Mouse (Mus musculus): ENCODE measurements around the gene Mamstr.
"Not testable (repeated sequence)": the region's sequence is repeated elsewhere in the genome, so short reads cannot be mapped to it uniquely, and the experiment has no call there.

Gene Mamstr

DNA sequence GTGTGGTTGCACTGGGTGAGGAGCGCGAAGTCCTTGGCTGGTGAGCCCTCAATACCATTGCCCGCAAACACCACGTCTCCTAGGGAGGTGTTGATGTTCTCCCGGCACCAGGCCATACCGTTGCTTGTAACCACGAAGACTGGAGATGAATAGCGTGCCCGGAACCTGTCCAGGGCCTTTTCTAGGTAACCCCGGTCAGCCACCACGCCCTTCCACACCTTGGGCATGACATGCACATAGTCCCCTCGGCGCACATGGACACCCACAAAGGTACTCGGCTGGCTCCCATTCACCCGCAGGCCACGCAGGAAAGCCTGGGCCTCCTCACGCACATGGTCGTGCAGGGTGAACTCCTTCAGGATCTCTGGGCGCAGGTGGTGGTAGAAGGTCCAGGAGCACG is 10.7 kb downstream of the Mamstr start:
- DNase-seq (ENCODE audit: low spot score in 2 of 2) = not testable (repeated sequence)

DNA sequence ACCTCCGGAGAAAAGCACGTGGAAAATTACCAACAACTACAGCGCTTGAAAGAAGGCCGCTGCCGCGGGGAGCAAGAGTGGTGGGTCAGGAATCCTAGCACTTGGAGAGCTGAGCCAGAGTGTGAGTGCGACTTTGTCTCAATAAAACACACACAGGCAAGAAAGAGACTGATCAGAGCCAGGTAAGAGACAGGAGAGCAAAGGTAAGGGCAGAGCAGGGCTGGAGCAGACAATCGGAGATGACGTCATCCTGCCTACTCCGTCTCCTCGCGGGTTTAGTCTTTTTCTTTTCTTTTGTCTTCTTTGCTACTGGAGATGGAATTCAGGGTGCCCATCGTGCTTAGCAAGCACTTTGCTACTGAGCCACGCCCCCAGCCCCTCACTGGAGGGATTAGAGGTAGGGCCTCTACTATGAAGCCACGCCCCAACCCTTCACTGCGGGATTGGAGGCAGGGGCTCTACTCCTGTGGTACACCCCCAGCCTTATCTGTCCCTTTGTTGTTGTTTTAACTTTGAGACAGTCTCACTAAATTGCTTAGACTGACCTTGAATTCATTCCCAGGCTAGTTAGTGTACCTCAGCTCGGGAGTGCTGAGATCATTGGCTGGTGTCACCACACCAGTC is 14.8 kb downstream of the Mamstr start:
- no peak for DNase-seq (ENCODE audit: low spot score in 2 of 2)

DNA sequence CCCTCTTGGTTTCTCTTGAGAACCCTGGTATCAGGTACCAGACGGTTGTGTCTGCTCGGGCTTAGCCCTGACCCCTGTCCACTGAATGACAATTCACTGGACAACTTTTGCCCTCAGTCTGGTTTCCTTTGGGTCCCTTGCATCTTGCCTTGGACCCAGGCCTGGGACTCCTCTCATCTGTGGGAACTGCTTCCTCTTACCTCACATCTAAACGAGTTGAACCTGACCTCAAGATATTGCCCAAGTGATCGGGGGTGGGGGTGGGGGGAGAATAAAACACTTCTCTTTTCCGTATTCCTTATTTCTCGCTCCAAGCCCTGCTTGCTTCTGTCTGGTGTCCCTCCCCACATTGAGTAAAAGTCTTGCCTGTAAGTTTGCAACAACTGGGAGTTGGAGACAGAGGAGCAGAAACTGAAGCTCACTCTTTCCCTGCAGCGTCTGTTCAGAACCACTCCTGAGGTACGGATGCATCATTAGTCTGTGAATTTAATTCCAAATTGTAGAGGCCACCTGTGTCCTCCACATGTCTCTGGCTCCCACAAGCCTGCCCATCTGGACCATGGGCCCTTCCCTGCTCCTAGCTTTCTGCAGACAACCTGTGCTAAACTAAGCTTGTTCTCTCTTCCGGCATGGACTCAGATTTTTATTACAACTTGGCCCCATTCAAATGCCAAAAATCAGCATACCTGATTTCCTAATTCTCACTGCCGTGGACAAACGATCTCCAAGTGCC is 21.1 kb downstream of the Mamstr start:
- DNase-seq (ENCODE audit: low spot score in 2 of 2) = no peak

DNA sequence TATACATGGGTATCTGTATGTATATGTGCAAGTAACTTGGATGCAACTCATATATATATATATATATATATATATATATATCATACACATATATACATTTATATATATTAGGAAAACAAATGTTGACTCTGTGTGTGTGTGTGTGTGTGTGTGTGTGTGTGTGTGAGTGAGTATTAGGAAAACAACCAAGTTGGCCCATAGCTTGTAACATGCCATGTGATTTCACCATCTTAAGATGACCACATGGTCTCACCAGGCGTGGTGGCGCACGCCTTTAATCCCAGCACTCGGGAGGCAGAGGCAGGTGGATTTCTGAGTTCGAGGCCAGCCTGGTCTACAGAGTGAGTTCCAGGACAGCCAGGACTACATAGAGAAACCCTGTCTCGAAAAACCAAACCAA is 21.9 kb downstream of the Mamstr start:
- not testable (repeated sequence) for DNase-seq (ENCODE audit: low spot score in 2 of 2)

DNA sequence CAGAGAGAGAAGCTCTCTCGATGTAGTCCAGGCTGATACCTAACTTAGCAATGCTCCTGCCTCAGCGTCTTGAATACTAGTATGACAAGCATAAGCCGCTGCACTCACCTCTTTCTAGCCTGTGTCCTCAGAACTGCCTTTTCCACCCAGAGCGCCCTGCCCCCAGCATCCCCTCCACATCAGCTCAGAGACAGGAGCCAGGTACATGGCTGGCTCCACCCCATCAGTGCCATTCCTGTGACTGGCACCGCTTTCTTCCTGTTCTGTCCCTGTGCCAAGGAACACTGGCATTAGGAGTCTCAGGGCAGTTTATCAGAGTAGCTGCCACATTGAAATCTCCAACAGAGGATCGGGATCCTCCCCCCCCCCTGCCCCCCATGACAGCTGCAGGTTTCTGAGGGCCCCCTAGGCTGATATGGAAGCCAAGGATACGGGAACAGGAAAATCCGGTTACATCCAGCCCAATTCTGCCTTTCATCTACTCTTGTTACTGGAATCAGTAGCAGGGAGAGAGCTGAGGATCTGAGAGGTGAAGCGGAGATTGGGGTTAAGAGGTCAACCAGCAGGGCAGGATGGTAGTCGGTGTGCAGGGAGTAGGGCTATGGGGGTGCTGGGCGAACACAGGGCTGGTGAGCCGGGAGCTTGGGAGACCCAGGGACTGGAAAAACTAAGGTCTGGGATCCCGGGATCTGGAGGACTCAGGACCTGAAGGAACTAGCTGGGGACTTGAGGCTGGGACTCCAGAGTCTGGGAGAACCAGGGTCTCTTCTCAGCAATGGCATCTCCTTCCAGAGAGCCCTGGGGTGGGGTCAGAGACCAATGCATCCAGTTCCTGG is 25.7 kb downstream of the Mamstr start:
- DNase-seq (ENCODE audit: low spot score in 2 of 2) = no peak

DNA sequence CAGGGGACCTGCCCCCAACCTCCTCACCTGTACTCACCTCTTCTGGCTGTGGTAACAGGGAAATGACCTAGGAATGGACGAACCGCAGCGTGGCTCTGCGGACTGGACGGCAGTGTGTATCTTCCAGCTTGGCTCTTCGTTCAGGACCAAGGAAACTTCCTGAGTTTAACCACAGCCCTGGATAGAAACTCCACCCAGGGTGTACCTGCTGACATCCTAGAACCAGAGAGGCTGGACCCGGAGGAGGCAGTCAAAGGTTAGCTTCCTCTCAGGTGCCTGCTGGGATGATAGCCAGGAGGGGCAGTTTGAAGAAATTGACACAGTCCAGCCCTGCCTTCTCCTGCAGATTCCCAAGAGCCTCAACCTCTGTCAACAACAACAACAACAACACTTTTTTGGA is 26.4 kb downstream of the Mamstr start, which contains the start of gene Fut2:
Gene Fut2, minus strand, starts transcription at position 234 of the 400 bp plus-strand sequence.
- DNase-seq (ENCODE audit: low spot score in 2 of 2) = no peak

DNA sequence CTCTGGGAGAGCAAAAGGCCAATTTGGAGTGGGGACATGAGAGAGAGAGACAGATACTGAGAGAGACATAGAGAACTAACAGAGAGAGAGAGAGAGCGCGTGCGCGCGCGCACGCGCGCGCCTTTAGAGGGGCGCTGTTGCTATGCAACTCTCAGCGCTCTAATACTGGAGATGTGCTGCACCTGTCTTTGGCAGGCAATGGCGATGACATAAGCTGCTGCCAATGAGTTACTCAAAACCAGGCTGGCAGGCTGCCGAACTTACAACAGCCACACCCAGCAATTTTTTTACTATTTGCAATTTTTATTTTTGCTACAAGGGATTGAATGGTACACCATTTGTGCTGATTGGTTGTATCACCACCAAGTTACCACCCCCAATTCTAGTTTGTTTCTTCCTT is 28.0 kb downstream of the Mamstr start:
- DNase-seq (ENCODE audit: low spot score in 2 of 2) = no peak

DNA sequence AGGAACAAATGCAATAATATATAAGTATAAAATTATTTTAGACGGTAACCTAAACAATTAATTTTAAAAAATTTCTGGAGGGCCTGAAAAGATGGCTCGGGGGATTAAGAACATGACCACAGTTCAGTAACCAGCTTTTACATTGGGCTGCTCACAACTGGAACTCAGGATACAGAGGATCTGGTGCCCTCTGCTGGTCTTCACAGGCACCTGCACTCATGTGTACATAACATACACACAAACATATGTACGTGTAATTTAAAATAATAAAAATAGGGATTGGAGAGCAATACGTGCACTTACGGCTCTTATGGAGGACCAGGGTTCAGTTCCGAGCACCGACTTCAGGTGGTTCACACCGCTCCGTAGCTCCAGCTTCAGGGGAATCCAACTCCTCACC is 29.1 kb downstream of the Mamstr start:
- DNase-seq (ENCODE audit: low spot score in 2 of 2) = no peak

DNA sequence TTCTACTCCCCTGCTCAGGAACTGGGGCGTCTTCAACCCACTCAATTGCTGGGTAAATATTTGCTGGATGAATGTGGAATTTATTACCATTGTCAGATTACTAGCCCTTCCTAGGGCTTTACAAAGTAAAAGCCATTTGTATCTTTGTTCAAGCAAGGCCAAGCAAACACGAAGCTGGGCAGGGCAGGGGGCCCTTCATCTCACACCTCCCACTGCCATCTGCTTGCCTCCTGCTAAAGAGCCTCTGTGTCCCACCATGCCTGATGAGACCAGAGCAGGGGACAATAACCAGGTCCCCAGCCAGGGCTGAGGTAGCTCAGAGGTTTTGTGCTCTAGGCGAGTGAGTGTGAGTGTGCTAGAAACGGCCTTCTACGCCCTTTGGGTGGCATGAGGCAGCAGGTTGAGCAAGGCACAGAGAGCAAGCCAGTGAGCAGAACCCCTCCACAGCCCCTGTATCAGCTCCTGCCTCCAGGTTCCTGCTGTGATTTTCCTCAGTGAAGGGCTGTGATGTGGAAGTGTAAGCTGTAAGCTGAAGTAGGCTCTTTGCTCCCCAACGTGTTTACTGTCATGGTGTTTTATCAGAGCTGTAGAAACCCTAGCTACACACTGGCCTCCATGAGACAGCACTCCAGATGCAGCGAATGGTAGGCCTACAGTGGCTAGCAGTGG is 38.0 kb downstream of the Mamstr start:
- no peak for DNase-seq (ENCODE audit: low spot score in 2 of 2)

DNA sequence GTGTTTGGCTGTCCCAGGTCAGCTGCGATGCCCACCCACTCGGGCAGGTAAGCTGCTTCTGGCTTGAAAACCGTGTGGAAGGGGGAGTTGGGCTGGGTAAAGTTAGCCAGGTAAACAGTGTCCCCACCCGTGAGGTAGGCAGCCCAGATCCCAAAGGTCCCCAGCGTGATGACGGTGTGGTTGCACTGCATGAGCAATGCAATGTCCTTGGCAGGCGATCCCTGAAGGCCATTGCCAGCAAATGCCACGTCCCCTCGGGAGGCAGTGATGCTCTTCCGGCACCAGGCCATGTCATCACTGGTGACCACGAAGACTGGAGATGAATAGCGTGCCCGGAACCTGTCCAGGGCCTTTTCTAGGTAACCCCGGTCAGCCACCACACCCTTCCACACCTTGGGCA is 38.7 kb downstream of the Mamstr start:
- no peak for DNase-seq (ENCODE audit: low spot score in 2 of 2)

DNA sequence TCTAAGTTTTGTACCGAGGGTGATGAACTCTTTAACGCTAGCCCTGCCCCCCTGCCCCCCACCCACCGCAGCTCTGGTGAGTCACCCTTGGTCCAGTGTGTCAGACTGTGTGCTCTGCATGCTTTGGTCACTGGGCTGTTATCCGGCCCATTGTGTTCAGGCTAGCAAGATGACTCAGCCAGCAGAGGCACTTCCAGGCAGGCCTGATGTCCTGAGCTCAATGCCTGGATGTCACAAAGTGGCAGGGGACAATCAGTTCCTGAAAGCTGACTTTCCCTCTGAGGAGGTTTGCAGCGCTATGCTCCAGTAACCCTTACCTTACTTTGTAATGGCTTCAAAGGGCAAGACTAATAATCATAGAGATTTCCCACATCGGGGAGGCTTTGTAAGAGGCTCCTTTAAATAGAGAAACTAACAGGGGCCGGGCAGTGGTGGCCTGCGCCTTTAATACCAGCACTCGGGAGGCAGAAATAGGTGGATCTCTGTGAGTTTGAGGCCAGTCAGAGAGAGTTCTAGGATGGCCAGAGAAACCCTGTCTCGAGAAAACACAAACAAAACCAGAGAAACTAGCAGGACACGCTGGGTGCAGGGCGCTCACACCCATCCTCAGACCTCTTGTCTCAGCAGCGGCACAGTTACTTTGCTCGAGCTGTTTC is 40.3 kb downstream of the Mamstr start:
- peak in 1 of 2 experiments; percentile 74 for DNase-seq (ENCODE audit: low spot score in 2 of 2)

DNA sequence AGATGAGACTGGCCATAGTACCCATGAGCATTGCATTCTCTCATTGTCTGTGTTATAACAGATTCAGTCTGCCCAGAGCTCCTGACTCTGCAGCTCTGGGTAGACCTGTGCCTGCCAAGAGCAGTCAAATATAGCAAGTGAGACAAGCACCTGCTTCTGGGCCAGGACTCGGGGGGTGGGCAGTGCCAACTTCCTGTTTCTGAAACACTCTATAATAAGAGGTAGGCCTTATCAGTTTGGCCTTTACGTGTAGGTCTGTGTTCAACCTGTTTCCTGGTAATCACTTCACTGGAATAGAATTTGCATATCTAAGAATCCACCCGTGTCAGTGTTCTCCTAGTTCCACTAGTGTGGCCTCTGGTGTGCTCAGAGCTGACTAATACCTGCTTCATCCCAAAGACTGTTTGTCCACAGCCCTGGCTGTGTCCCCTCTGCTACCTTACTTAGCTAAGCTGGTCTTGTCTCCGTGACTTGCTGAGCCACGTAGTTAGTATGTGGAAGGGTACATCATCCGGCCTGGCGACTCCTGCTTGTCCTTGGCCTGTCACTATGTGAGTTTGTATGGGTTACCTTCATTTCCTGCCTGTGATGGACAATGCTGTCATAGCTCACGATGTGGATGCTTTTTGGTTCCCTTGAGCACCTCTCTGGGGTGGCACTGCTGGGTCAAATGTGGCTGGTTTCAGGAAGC is 41.4 kb downstream of the Mamstr start:
- no peak for DNase-seq (ENCODE audit: low spot score in 2 of 2)

DNA sequence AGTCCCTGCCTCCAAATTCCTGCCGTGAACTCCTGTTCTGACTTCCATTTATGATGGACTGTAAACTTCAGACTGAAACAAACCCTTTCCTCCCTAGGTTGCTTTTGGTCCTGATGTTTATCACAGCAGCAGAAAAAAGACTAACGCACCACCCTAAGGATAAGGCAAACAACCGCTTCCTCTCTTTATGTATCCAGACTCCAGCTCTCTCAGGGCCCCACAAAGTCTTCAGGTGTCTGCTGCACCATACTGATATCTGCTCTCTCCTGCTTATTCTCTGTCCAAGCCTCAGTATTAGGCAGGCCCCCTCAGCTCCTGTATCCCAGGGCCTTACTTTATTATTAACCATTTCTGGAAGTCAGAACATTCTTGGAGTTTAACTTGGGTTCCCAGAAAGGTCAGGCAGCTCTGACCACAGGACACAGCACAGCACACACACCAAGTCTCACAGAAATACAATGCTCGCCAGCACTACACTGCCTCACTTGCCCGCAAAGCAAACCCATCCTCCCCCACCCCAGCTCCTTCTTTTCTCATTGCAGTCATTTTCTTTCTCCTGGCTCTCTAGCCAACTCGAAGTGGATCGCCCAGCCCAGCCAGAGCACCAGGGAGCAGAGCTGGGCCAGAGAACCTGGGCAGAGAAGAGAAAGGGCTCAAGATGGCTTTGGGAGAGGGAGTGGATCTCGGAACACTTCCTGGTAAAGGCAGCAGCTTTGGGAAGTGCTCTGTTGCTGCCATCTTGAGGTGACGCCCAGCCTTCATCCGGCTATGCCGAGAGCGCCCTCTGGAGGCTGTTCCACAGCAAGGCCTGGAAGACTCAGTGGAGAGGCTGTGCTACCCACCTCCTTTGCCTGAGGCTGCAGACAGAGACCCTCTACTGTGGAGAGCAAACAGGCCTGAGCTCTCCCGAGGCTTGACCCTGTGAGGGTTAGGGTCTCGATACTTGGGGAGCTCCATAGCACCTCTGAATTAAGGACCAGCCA is 42.7 kb downstream of the Mamstr start:
- DNase-seq (ENCODE audit: low spot score in 2 of 2) = peak; percentile 79 to 89

DNA sequence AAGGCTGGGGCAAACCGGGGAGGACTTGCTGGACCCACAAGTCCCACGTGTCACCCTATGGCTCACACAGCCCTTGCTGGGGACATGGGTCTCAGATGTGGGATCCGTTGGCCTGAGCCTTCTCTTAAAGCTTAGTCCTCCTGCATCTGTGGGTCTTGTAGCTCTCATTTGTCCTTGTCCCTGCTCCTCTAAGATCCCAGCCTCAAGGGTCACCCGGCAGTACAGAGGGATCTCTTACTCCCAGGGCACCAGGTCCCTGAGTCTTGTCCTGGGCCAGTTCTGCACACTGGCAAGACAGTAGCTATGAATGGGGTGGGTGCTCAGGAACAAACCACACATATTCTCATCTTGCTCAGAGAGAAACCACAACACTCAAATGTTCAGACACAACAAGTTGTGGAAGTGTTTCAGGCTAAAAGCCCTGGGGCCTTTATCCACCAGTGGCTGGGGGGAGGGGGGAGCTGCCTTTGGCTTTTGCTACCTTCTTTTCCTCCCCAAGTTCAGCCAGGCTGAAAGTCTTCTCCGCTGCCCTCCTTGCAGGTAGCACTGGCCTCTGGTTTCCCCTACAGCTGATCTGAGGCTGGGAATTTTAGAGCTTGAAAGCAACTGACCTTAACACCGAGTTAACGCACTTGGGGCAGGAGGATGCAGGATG is 43.7 kb downstream of the Mamstr start, which contains the start of gene Ntn5:
Gene Ntn5, plus strand, starts transcription at position 627 of the 655 bp plus-strand sequence.
- DNase-seq (ENCODE audit: low spot score in 2 of 2) = no peak

DNA sequence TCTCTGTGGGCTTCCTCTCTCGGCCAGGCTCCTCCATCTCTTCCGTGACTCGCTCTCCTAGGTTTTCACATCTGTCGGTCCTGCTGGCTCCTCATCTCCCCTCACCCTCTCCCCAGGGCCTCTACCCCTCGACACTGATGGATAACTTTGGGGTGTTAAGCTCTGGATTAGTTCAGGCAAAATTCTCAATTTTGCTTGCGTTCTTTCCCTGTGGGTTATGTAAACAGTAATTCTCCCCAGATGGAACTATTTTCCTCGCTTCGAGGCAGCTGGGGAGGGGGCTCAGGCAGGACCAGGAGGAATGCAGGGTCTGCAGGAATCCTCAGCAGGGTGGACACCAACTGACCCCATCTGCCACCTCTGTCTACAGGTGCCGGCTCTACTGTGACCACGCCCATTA is 46.0 kb downstream of the Mamstr start:
- no peak for DNase-seq (ENCODE audit: low spot score in 2 of 2)

DNA sequence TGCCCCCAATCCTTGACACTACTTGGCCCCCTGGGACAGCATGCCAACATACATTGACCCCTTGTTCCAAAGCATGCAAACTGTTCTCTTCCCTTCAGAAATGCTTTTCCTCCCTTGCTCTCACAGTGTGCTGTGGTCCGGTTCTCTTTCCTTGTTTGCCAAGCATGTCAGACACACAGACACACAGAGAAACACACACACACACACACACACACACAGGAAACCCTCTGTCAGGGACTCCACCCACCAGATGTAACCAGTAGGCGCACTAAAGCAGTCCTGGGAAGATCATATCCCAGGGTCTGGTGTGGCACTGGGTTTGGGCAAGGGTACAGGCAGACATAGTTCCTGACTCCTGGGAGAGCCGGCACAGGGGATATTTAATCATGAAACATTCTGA is 47.1 kb downstream of the Mamstr start:
- no peak for DNase-seq (ENCODE audit: low spot score in 2 of 2)

DNA sequence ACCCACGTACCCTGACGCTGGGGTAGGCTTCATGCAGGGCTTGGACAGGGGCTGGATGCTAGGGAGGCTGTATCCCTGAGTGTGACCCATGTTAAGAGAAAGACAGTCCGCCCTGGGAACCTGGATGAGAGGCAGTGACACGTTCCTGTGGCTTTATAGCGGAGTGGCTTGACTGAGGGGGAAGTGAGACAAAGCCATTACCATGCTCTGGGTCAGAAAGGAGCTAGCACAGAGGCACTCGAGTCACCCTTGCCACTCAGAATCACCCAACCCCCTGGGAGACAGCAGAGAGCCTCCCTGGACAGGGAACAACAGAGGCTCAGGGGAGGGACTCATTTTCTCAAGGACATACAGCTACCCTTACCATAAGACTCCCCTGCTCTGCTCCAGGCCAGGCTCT is 49.3 kb downstream of the Mamstr start:
- no peak for DNase-seq (ENCODE audit: low spot score in 2 of 2)

DNA sequence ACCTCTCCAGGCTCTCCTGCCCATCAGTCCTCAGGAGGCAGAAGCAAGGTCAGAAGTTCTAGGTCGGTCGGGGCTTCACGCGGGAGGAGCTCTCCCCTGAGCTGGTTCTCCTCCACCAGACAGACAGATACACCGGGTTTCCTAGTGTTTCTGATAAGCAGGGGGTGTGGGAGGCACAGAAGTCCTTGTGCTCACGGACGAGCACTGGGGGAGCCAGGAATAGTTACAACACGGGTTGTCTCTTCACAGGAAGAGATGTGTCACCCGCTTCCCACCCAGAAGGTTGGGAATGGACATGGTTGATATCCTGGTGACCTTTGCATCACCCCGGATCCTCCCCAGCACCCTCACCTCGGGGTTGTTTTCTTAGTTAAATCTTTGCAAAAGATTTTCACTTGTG is 50.0 kb downstream of the Mamstr start:
- no peak for DNase-seq (ENCODE audit: low spot score in 2 of 2)

DNA sequence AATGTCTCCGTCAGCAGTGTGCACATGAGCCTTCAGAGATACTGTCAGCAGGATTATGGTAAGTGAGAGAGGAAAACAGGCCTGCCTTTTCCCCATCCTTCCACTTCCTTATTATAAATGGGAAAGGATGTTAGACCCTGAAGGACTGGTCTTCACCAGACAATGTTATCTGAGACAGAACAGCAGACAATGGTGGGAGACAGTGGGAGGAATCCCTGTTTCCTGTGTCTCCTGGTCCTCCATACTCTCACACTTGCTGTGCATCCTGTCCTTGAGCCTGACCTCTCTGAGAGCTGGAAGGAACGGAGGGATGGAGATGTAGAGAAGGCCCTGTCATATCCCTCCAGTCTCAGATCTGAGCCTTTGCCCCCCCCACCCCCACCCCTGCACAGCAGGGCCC is 52.6 kb downstream of the Mamstr start:
- DNase-seq (ENCODE audit: low spot score in 2 of 2) = no peak
